Mouse (Mus musculus): ENCODE measurements around the gene Smbd1.

DNA sequence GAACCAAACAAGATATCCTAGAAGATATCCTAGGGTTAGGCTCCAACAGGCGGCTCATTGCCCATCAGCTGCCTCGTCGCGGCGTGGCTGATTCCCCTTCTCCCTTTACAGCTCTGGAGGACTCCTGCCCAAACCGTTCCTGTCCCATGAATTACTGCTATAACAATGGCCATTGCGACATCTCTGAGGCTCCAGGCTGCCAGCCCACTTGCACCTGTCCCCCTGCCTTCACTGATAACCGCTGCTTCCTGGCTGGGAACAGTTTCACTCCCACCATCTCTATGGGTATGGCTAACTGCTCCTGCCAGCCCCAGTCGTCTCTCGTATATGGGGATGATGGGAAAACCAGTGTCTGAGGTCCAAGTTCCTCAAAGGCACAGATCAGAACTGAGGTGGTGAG is 33.6 kb downstream of the Smbd1 start:
- TF ChIP-seq CTCF (IDR thresholded peaks at IDR 0.05; ENCODE audit: low read depth, low read length) (no peak), POLR2A (IDR thresholded peaks at IDR 0.05; ENCODE audit: insufficient read depth, low read length) (no peak)

All from ES-Bruce4 (cell line).